Mouse (Mus musculus): ENCODE results near the gene Osbpl3.

DNA sequence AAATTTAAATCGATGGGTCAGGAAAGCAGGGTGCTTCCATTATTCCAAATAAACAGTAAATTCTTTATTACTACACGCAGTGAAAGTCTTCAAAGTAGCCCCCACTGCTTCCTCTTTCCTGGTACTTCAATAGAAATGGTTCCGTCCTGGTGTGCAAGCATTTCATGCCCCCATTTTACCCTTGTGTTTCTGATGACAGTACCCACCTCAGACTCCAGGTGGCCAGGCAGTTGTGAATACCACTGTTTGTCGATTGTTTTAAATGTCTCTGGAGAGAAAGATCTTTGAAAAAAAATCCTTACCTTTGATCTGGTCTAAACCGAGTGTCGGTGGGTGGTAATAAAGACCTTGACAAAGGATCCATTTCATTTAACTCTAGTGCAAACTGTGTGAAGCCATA is 155.4 kb downstream of the Osbpl3 start:
- TF ChIP-seq ZNF384 (IDR thresholded peaks at IDR 0.05; ENCODE audit: low read depth, low read length) = no peak
- no peak for TF ChIP-seq HCFC1 (IDR thresholded peaks at IDR 0.05; ENCODE audit: borderline replicate concordance, insufficient read depth, low read length)
- TF ChIP-seq ZC3H11A (IDR thresholded peaks at IDR 0.05; ENCODE audit: borderline replicate concordance, low read depth, low read length) = no peak
- no peak for TF ChIP-seq MAFK (IDR thresholded peaks at IDR 0.05; ENCODE audit: insufficient read depth, low read depth, low read length)
